Comparison of ENCODE assay signal across 14 mouse cellular contexts in the genomic region with DNA sequence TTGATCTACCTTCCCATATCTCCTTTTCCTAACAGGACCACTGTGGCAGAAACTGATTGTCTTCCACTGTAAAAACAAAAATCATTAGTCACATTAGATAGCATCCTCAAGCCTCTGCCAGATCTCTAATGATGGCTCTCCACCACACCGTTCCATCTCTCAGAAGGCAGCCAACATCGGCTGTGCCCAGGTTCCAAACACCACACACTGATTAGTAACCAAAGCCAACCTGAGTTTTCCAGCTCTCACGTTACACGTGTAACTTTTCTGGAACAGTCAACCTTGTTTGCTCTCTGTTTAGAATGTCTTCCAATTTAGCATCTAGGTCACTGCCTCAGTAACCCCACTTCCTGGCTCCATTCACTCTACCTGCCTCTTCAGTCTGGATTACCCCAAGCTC. TPM values are rescaled to one million over a fixed set of nuclear protein-coding genes. Genes with fewer than 3 reads are reported as not detected.
DNase-seq lines count a peak whose midpoint lies in the region; TF ChIP-seq lines count a peak whose summit lies in the region.
"Had no signal": no experiment of that assay in that cellular context is flagged by ENCODE, and none has a peak within 500 bp of the region (broad histone marks: within the 10 kb centered on the region; RNA-seq: fewer than 3 reads in every experiment).

No protein-coding gene starts in this region.

- H3K4me3 ChIP-seq in gastrocnemius, adult 2 months = no peak overlapping the region

- TF ChIP-seq CTCF in gastrocnemius, adult 2 months (IDR thresholded peaks at IDR 0.05) = no peak

- peak; percentile 59 for DNase-seq in gastrocnemius, adult 18-20 months (ENCODE audit: low spot score)
- no peak for DNase-seq in gastrocnemius, adult 8-10 months (ENCODE audit: low spot score in 2 of 2)
- peak; percentile 56 for DNase-seq in gastrocnemius, adult 2 months
- DNase-seq in gastrocnemius, postnatal 10 days = no peak
- DNase-seq: adrenal gland, adult 2 months; adrenal gland, adult 8-10 months; adrenal gland, postnatal 10 days; adrenal gland, postnatal 14 days; adrenal gland, postnatal 25 days; adrenal gland, postnatal 36 days; B cell, adult 2 months; cerebellum, adult 11 months; cerebellum, adult 11-12 months; cerebellum, adult 18-20 months had no signal

- intact Hi-C loops in gastrocnemius, adult 2 months (cut with DNase I) = no loop called here

- peak overlapping the region; percentile 91 for H3K27ac ChIP-seq in gastrocnemius, adult 2 months

RNA-seq across cellular contexts. Expression of a gene that starts 51.0 kb away (rescaled TPM):
- 100 to 1,000 TPM; 330 to 339 TPM for total RNA-seq in gastrocnemius, adult 18-20 months (2021)
- 100 to 1,000 TPM; 324 to 412 (median 352) TPM for total RNA-seq in gastrocnemius, adult 8-10 months (2022)
- 100 to 1,000 TPM; 397 to 399 TPM for total RNA-seq in gastrocnemius, adult 2 months (2021)
- 100 to 1,000 TPM; 271 to 282 TPM for total RNA-seq in gastrocnemius, postnatal 10 days (2021)

Comparison
In these comparisons a context has a peak if more than half of its experiments do, and no peak if none do; other contexts are left out.
1. DNase-seq: peak in gastrocnemius, adult 18-20 months (single experiment) and gastrocnemius, adult 2 months (single experiment); none in gastrocnemius, adult 8-10 months (0 of 2) and gastrocnemius, postnatal 10 days (single experiment).